Mouse (Mus musculus) urinary bladder, postnatal 14 days (tissue): ENCODE data around the gene Slc25a47.
"Not testable (repeated sequence)": the region's sequence is repeated elsewhere in the genome, so short reads cannot be mapped to it uniquely, and the experiment has no call there.

Experiments used
- DNase-seq: peaks from one replicate; pipeline ENCODE4 v3.0.0; 2021; ENCODE audit warnings: low spot score

The Slc25a47 gene

DNA sequence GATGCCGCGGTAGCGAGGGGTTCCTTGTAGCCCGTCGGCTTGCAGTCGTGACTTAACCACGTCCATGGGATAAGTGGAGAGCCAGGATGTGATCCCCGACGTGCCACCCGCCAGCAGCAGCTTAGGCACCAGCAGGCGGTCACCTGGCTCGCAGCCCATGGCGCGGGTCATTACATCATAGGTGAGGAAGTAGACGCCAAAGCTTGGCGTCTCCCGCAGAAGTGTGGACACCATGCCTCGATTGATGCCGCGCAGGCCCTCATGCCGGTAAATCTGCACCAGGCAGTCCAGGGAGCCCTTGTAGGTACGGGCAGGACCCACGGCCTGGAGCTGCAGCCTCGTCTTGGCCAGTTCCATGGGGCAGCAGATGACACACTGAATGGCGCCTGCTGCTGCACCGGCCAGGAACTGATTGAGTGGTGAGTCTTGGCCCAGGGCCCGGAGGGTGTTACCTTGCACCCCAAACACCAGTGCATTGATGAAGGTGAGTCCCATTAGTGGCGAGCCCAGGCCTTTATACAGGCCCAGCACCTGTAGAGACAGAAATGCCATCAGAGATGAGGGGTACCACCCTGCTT is 8.8 kb upstream of the Slc25a47 start:
- no peak for DNase-seq

DNA sequence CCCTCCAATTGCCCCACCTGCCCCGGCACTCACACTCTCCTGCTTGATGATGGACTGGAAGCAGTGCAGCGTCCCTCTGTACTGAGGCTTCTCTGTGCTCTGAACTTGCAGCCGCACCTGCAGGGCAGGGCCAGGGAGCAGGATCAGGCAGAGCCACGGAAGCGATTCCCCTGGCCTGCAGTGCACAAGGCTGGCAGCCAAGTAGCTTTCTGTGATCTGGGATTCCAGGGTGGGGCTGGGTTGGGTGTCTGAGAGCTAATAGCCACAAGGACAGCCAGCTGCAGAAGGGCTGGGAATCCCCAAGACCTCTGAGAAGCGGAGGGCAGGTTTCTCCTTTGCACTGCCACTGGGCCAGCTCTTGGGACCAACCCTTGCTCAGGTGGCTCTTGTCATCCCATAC is 8.2 kb upstream of the Slc25a47 start:
- no peak for DNase-seq

DNA sequence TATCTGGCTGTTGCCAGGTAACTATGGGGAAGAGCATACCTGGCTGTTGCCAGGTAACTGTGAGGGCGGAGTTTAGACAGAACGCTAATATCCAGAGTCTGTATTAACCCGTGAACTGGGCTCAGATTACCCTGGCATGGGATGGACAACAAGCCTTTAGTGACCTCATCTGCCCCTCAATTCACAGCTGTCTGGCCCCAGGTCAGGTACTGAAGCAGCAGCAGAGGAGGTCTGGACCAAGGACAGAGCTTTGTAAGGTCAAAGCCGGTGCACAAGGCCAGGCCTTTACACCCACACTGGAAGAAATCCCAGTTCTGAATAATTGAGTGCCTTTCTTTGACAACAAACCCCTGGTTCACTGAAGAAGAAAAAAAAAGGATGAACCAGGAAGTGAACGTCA is 6.2 kb upstream of the Slc25a47 start:
- DNase-seq = no peak

DNA sequence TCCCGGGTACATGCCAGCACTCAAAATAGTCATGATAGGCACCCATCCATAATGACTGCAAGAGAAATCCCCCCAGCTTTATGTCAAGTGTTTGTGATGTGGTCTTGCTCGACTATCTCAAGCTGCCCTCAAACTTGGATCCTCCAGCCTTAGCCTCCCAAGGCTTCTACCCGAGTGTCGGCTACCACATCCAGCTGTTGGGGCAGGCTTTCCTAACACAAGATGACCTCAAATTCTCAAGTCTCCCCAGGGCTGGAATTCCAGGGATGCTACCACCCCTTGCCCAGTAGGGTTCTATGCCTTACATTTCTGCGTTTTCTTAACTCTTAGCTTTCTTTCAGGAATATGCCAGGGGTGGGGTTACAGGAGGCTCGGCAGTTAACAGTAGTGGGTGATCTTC is 5.5 kb upstream of the Slc25a47 start:
- DNase-seq = no peak

GRCm38 (mm10) chr12:108831966-108832643 is 3.7 kb upstream of the Slc25a47 start:
- peak; percentile 80 for DNase-seq

- DNase-seq = no peak
These were observed 3.0 kb upstream of the Slc25a47 start for GRCm38 (mm10) chr12:108832851-108833250.

DNA sequence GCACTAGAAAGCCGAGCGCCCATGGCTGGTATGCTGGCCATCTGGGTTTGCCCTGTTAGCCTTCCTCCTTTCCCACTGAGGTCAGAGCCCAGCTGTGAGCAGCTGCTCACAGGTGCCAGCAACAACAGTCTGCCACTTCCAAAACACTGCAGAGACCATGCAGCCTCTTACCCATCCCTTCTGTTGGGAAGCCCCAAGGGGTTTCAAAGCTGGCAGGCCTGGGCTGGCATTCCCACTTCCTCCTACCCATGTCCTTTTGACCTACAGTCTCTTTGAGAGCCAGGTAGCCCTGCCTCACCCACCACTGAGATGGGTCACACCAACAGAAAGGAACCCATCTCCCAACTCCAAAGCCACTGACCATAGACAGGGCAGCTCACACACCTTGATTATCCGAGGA is 2.4 kb upstream of the Slc25a47 start:
- DNase-seq = no peak

DNA sequence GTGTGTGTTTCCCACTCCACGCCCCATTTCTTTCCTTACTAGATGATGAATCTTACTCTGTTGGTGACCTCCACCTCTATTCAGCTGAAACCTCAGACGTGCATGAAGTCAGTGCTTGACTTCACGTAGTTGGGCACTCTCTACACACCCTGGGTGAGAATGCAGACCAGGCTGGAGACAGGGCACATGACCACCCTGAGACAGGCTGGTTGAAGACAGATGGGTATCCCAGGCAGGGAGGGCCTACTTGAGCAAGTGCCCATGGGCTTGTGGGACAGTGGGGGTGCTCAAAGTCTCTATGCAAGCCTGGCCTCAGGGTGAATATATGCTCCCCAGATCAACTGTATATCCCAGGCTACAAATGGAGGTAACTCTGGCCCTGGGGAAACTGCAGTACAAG is 1.5 kb upstream of the Slc25a47 start:
- DNase-seq = no peak

DNA sequence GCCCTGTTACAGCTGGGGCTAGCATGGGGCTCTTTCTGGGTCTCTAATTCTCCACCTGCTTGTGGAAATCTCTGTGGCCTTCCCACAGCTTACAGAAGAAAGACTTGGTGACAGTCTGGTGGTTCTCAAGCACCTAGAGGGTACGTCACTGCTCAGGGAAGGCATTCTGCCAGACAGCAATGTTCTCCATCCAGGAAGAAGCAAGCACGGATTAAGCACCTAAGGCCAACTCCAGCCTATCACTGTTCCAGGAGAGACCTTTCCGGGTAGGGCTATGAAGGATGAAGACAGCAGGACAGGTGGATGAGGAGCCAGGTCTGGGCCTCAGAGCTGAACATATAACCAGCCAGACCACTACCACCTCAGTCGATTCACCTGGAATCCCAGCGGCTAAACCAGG is 1.1 kb upstream of the Slc25a47 start:
- DNase-seq = no peak

GRCm38 (mm10) chr12:108835208-108835839 is 522 bp upstream of the Slc25a47 start:
- DNase-seq = peak; percentile 24

GRCm38 (mm10) chr12:108836722-108837121 is 876 bp downstream of the Slc25a47 start:
- DNase-seq = no peak

DNA sequence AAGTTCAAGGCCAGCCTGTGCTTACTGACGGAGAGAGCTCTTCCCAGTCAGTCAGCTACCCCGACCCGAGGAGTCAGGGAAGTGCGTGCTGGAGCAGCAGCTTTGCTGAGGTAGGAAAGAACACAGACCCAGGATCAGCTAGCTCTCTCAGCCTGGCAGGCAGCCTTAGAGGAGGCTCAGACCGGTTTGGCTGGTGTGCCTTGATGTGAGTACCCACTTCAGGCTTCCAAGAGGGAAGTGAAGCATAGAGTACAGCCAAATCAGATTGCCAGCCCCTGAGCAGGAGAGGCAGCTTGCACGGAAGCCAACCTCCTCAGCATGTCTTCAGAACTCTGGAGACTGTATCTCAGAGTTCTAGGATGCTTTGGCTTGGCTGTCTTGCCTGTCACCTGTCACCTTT is 5.3 kb downstream of the Slc25a47 start:
- peak; percentile 84 for DNase-seq

DNA sequence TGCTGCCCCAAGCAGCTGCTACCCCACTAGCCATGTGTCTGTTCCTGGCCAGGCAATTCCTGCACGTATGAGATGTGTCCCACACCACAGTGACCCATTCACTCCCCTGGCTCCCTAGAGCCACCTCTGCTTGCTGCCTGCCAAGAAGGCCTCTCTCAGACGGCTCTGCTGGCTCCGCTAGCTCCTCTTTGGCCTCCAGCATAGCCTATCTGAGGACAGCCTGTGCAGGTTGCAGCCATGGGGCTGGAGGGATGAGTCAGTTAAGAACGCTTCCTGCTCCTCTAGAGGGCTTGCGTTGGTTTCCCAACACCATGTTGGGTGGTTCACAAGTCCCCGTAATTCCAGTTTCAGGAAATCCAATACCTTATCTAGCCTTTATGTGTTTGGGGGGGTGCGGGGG is 6.8 kb downstream of the Slc25a47 start:
- DNase-seq = no peak

- DNase-seq = not testable (repeated sequence)
These were observed 12.2 kb downstream of the Slc25a47 start for GRCm38 (mm10) chr12:108848033-108848432.

GRCm38 (mm10) chr12:108849488-108850022 is 13.7 kb downstream of the Slc25a47 start:
- no peak for DNase-seq

GRCm38 (mm10) chr12:108850129-108850528 is 14.3 kb downstream of the Slc25a47 start:
- no peak for DNase-seq

GRCm38 (mm10) chr12:108850886-108851285 is 15.0 kb downstream of the Slc25a47 start:
- DNase-seq = no peak

DNA sequence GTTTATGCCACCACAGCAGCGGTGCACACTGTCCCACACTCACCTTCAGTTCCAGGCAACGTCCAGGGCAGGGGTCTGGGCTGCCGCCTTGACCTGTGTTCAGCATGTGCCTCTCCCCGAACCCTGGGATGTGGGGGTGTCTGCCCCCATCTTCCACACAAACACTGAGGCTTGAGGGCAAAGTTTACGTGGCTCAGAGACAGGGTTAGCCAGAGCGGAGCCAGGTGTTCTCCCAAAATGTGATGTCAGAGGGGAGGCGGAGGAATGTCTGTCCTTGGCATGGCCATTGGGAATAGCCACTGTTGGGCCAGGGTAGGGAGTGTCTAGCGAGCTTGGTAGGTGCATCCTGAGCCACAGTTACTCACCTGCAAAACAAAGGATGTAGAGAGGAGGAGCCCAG is 17.0 kb downstream of the Slc25a47 start:
- no peak for DNase-seq

DNA sequence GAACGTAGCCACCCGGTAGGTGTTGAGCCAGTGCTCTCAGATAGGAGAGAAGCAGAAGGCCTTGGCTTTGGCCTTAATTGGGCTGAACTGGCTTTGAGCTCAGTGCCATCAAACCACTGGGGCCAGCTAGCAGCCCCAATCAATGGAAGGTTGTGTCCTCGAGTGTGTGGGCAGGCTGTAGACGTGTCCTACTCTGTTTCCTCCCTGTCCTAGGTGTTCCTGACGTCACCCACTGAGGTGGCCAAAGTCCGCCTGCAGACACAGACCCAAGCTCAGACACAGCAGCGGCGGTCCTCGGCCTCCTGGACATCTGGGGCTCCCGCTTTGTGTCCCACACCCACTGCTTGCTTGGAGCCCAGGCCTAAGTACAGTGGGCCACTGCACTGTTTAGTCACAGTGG is 19.2 kb downstream of the Slc25a47 start:
- DNase-seq = no peak

DNA sequence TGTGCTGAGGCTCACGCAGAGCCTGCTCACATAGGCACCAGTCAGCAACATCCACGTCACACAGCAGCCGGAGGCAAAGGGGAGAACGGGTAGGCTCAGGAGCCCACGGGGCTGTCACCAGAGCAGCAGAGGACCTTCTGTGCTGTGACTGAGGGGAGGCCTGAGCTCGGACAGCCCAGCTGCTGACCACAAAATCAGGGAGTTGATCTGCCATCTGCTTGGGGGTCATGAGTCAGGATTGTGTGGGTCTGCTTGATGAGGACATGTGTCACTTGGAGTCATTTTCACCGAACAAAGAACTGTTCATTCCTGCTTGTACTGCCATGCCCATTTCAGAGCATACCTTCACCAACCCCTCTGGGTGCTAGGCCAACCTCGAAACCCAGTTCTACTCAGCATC is 20.3 kb downstream of the Slc25a47 start:
- no peak for DNase-seq

DNA sequence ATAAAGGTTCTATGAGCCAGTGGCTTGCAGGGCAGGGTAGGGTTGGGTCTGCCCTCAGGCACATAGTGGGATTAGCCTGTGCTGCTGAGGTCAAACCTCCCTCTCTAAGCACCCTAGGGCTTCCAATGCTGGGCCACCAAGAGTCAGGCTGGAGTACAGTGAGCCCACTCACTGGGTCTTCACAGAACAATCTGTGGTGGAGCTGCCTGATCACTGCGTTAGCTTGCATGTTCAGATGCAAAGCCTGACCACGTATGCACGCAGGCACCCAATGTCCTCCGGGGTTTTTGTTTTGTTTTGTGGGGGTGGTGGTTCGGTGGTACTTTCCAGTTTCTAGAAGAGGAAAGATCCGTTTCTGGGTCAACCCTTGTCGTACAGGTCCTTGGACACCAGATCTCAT is 21.3 kb downstream of the Slc25a47 start:
- DNase-seq = no peak

- DNase-seq = peak; percentile 43
These were observed 21.8 kb downstream of the Slc25a47 start for GRCm38 (mm10) chr12:108857589-108858184.

- no peak for DNase-seq
These were observed 22.6 kb downstream of the Slc25a47 start for GRCm38 (mm10) chr12:108858486-108858885.
